Comparison of ENCODE assay signal across 8 mouse cellular contexts in the genomic region with DNA sequence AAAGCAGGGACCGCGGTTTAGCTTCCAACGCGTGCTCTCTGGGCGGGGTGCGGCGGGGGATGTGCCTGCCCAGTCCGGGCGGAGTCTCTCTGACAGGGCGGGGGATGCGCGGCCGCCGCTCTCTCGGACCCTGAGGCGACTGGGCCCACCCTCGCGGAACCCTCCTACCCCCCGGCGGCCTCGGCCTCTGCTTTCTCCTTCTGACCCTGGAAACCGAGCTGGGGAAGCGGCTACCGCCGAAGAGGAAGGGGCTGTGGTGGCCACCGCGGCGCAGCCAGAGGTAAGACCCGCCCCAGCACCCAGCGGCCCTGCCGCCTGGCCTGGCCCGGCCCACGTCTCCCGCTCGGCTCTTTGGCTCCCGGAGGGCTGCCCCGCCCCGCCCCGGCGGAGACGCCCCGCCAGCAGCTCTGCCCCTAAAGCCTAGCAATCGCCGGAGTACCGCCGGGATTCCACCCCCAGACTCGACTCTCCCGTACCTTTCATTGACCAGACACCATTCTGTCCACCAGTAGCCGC. TPM values are rescaled to one million over a fixed set of nuclear protein-coding genes. Genes with fewer than 3 reads are reported as not detected.
DNase-seq lines count a peak whose midpoint lies in the region; ATAC-seq lines count a peak whose summit lies in the region.

No protein-coding gene starts in this region.

- under 1% methylated on average over 47 of the region's 49 CpGs for WGBS in heart, embryonic 15.5 days

- DNase-seq in A20 (ENCODE audit: low read depth, low spot score): peak; percentile 95
- peak; percentile 95 to 99 for DNase-seq in adrenal gland, adult (ENCODE audit: inconsistent age in 2 of 2, low spot score in 1 of 2)
- DNase-seq in kidney, postnatal 10 days: peak; percentile 93
- DNase-seq in lung, adult 18-20 months: peak; percentile 93
- DNase-seq in thymus, postnatal 10 days (ENCODE audit: low spot score in 2 of 2): peak; percentile 59 to 65

- peaks cover 35% of the 10 kb centered on the region for H3K4me1 ChIP-seq in erythroblast, embryonic 14.5 days (ENCODE audit: control insufficient read depth)
- H3K4me1 ChIP-seq in heart, embryonic 15.5 days (replicated peaks): peaks cover 16% of the 10 kb centered on the region

- no peaks in the 10 kb centered on the region for H3K36me3 ChIP-seq in erythroblast, embryonic 14.5 days (ENCODE audit: control insufficient read depth)
- H3K36me3 ChIP-seq in heart, embryonic 15.5 days: no peaks in the 10 kb centered on the region

- H3K4me3 ChIP-seq in erythroblast, embryonic 14.5 days (replicated peaks): peak overlapping the region; percentile 94
- peak overlapping the region; percentile 82 for H3K4me3 ChIP-seq in heart, embryonic 15.5 days

- no peaks in the 10 kb centered on the region for H3K27me3 ChIP-seq in erythroblast, embryonic 14.5 days (ENCODE audit: control insufficient read depth)
- H3K27me3 ChIP-seq in heart, embryonic 15.5 days: no peaks in the 10 kb centered on the region

- ATAC-seq in heart, embryonic 15.5 days (replicated peaks; ENCODE audit: insufficient number of reproducible peaks, insufficient read depth, low FRiP score, low read depth): peak; percentile 92
- peak; percentile 53 for ATAC-seq in neutrophil, adult 5-6 weeks (ENCODE audit: extremely low read depth, insufficient number of reproducible peaks, low FRiP score, poor library complexity, severe bottlenecking)

- peak overlapping the region; percentile 98 for H3K27ac ChIP-seq in heart, embryonic 15.5 days

- H3K9ac ChIP-seq in heart, embryonic 15.5 days: peak overlapping the region; percentile 77

- no peaks in the 10 kb centered on the region for H3K9me3 ChIP-seq in erythroblast, embryonic 14.5 days (ENCODE audit: control insufficient read depth, low read length)
- H3K9me3 ChIP-seq in heart, embryonic 15.5 days (replicated peaks): no peaks in the 10 kb centered on the region

- peak overlapping the region; percentile 75 for H3K4me2 ChIP-seq in heart, embryonic 15.5 days

RNA-seq across cellular contexts. Expression of gene Myo9a, which starts 0.4 kb away (rescaled TPM):
- polyA plus RNA-seq in erythroblast, embryonic 14.5 days (2012): 0.02 and 0.03 TPM in 2 replicates
- 7.7 and 9.1 TPM in 2 replicates for polyA plus RNA-seq in heart, embryonic 15.5 days (2015; fragmentation: Nextera tagmentation; extraction: Ambion mirVana)
- 31.0 and 31.2 TPM in 2 replicates for total RNA-seq in neutrophil, adult 5-6 weeks (2017)

RNA-seq across cellular contexts. Expression of gene Senp8, which starts 0.6 kb away (rescaled TPM):
- polyA plus RNA-seq in erythroblast, embryonic 14.5 days (2012): 0.01 and 0.04 TPM in 2 replicates
- 10.5 and 10.6 TPM in 2 replicates for polyA plus RNA-seq in heart, embryonic 15.5 days (2015; fragmentation: Nextera tagmentation; extraction: Ambion mirVana)
- total RNA-seq in neutrophil, adult 5-6 weeks (2017): 1.2 and 2.0 TPM in 2 replicates

Comparison
In these comparisons a context has a peak if more than half of its experiments do, and no peak if none do; other contexts are left out.
1. Peak in every context shown above with its lines: DNase-seq, ATAC-seq, H3K4me3 ChIP-seq and H3K27ac ChIP-seq.
2. RNA of gene Senp8, which starts 0.6 kb away (polyA plus RNA-seq): 10.5 to 10.6 TPM in heart, embryonic 15.5 days; 0.01 to 0.04 TPM in erythroblast, embryonic 14.5 days; every median in the first group is over 10 times any median in the second.